Mouse (Mus musculus): Measurements from ENCODE around the gene Hsh2d. TPM values are rescaled to one million over a fixed set of nuclear protein-coding genes. Genes with fewer than 3 reads are reported as not detected.
A peak's percentile ranks its signal among the peaks of the same experiment; 100 is the strongest.

Hsh2d gene
- polyA plus RNA-seq, 1 experiment from 2014 or later = 0.30 TPM

DNA sequence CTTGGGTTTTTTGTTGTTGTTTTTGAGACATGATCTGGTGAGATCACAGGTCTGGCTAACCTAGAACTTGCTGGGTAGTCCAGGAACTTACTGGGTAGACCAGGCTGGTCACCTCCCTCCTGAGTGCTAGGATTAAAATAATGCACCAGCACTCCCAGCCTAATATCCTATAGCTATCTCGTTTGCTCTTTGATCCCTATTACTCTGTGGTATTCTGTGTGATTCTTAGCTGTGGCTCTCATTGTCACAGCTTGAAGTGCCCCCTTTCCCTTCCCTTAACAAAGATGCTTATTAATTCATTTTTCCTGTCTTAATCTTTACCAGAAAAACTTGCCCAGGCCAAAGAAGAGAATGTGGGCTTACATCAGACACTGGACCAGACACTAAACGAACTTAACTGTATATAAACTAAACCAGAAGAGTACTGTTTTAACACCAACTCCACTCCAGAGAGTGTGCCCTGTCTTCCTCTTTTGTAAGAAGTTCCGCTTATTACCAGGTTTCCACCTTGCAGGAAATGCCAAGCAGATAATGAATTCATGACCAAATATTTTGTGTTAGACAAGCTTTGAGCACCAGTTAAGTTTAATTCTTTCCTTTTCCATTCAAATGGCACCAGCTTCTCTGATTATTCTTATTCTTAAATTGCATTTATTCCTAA is 37.9 kb upstream of the Hsh2d start:
- 27% methylated on average over 3 of the region's 3 CpGs for WGBS (ENCODE audit: insufficient replicate concordance)
- no peak overlapping the region for H3K4me2 ChIP-seq (ENCODE audit: low read depth, low read length)
- H3K27ac ChIP-seq (ENCODE audit: low read length) = no peak overlapping the region
- H3K4me3 ChIP-seq (ENCODE audit: low read depth, low read length) = no peak overlapping the region
- no peaks in the 10 kb centered on the region for H3K27me3 ChIP-seq (ENCODE audit: control insufficient read depth, insufficient read depth, low read depth, low read length)
- H3K36me3 ChIP-seq (ENCODE audit: control insufficient read depth, insufficient read depth) = peaks cover 6% of the 10 kb centered on the region; the same call in 1 of the 2 replicates
- no peak overlapping the region for H3K9ac ChIP-seq (ENCODE audit: low read depth, low read length)
- H3K4me1 ChIP-seq (ENCODE audit: control insufficient read depth, low read depth, low read length) = peaks cover 3% of the 10 kb centered on the region; the same call in 1 of the 2 replicates
- no peak for ATAC-seq (ENCODE audit: low read depth)
- H3K9me3 ChIP-seq (replicated peaks; ENCODE audit: control insufficient read depth, low read length) = no peaks in the 10 kb centered on the region

DNA sequence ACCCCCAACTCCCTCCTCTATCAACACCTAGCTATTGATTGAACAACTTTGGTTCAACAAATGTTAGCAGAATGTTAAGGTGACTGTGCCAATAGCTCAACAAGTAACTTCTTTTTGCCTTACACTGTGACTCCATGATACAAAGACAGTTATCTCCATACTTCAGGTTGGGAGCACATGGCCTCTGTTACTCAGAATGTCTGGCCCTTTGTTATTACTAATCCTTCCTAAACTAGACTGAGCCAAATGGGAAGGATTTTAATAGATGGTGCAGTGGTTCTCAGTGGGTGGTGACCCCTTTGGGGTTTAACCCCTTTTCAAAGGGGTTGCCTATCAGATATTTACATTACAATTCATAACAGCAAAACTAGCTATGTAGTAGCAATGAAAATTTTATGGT is 36.1 kb upstream of the Hsh2d start:
- no peaks in the 10 kb centered on the region for H3K9me3 ChIP-seq (replicated peaks; ENCODE audit: control insufficient read depth, low read length)

DNA sequence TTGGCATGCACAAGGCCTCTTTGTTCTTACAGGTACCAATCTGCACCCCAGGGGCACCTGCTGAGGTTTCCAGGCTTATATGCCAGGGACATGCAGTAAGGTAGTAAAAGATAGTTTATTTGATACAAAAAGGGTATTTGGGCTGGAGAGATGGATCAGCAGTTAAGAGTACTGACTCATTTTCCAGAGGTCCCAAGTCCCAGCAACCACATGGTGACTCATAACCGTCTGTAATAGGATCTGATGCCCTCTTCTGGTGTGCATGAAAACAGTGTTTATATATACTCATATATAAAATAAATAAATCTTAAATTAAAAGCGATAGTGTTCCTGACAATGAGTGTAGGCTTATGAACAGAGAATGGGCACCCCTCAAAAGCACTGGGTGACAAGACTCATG is 31.3 kb upstream of the Hsh2d start:
- Histone ChIP-seq H3K36me3 (ENCODE audit: control insufficient read depth, insufficient read depth) (no peaks in the 10 kb centered on the region), H3K4me1 (ENCODE audit: control insufficient read depth, low read depth, low read length) (peaks cover 27% of the 10 kb centered on the region), H3K4me2 (ENCODE audit: low read depth, low read length) (no peak overlapping the region), H3K27ac (ENCODE audit: low read length) (no peak overlapping the region), H3K9ac (ENCODE audit: low read depth, low read length) (no peak overlapping the region), H3K9me3 (replicated peaks; ENCODE audit: control insufficient read depth, low read length) (no peaks in the 10 kb centered on the region), H3K4me3 (ENCODE audit: low read depth, low read length) (no peak overlapping the region), H3K27me3 (ENCODE audit: control insufficient read depth, insufficient read depth, low read depth, low read length) (no peaks in the 10 kb centered on the region)
- 84% methylated on average over 2 of the region's 2 CpGs for WGBS (ENCODE audit: insufficient replicate concordance)
- ATAC-seq (ENCODE audit: low read depth) = no peak

More for the DNA sequence above, 36.1 kb upstream of the Hsh2d start:
- peaks cover 4% of the 10 kb centered on the region; the same call in 1 of the 2 replicates for H3K36me3 ChIP-seq (ENCODE audit: control insufficient read depth, insufficient read depth)
- no peaks in the 10 kb centered on the region; the same call in 1 of the 2 replicates for H3K4me1 ChIP-seq (ENCODE audit: control insufficient read depth, low read depth, low read length)
- H3K4me3 ChIP-seq (ENCODE audit: low read depth, low read length) = no peak overlapping the region
- H3K9ac ChIP-seq (ENCODE audit: low read depth, low read length) = no peak overlapping the region
- no peak overlapping the region for H3K27ac ChIP-seq (ENCODE audit: low read length)
- ATAC-seq (ENCODE audit: low read depth) = no peak
- no peaks in the 10 kb centered on the region for H3K27me3 ChIP-seq (ENCODE audit: control insufficient read depth, insufficient read depth, low read depth, low read length)
- H3K4me2 ChIP-seq (ENCODE audit: low read depth, low read length) = no peak overlapping the region

DNA sequence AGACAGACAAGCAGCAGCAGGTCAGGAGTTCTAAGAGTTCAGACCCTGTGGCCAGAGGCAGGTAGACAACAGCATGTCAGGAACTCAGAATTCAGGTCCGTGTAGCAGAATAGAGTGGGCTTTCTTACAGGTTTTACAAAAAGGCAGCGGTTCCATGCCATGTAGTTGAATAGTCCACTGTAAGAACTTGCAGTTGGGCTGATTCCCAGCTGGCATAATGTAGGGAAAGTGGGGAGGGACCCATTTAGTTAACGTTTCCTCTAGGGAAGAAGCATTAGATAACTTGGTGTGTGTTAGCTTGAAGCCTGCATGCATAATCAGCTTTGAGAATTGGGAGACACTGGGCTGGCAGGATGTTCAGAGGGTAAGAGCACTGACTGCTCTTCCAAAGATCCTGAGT is 30.7 kb upstream of the Hsh2d start:
- Histone ChIP-seq H3K4me1 (ENCODE audit: control insufficient read depth, low read depth, low read length) (peaks cover 27% of the 10 kb centered on the region), H3K27me3 (ENCODE audit: control insufficient read depth, insufficient read depth, low read depth, low read length) (no peaks in the 10 kb centered on the region), H3K4me3 (ENCODE audit: low read depth, low read length) (no peak overlapping the region), H3K36me3 (ENCODE audit: control insufficient read depth, insufficient read depth) (no peaks in the 10 kb centered on the region), H3K9me3 (replicated peaks; ENCODE audit: control insufficient read depth, low read length) (no peaks in the 10 kb centered on the region), H3K4me2 (ENCODE audit: low read depth, low read length) (no peak overlapping the region), H3K9ac (ENCODE audit: low read depth, low read length) (no peak overlapping the region), H3K27ac (ENCODE audit: low read length) (no peak overlapping the region)
- ATAC-seq (ENCODE audit: low read depth) = no peak
- 75% methylated on average over 3 of the region's 3 CpGs for WGBS (ENCODE audit: insufficient replicate concordance)

DNA sequence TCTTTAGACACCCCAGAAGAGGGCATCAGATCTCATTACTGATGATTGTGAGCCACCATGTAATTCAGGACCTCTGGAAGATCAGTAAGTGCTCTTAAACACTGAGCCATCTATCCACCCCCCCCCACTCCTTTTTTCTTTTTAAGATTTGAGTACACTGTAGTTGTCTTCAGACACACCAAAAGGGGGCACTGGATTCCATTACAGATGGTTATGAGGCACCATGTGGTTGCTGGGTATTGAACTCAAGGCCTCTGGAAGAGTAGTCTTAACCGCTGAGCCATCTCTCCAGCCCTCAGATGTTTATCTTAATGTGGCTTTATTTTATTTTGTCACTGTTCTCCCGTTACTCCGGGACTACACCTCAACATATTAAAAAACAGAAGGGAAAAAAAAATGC is 29.4 kb upstream of the Hsh2d start:
- no peaks in the 10 kb centered on the region; the same call in 1 of the 2 replicates for H3K36me3 ChIP-seq (ENCODE audit: control insufficient read depth, insufficient read depth)
- H3K9me3 ChIP-seq (replicated peaks; ENCODE audit: control insufficient read depth, low read length) = no peaks in the 10 kb centered on the region
- peak overlapping the region; percentile 96 for H3K4me2 ChIP-seq (ENCODE audit: low read depth, low read length)
- H3K27me3 ChIP-seq (ENCODE audit: control insufficient read depth, insufficient read depth, low read depth, low read length) = no peaks in the 10 kb centered on the region
- WGBS (ENCODE audit: insufficient replicate concordance) = 27% methylated on average over 3 of the region's 3 CpGs
- ATAC-seq (ENCODE audit: low read depth) = no peak
- peaks cover 27% of the 10 kb centered on the region for H3K4me1 ChIP-seq (ENCODE audit: control insufficient read depth, low read depth, low read length)
- H3K9ac ChIP-seq (ENCODE audit: low read depth, low read length) = peak overlapping the region; percentile 71
- peak overlapping the region; percentile 93 for H3K27ac ChIP-seq (ENCODE audit: low read length)
- H3K4me3 ChIP-seq (ENCODE audit: low read depth, low read length) = peak overlapping the region; percentile 72

DNA sequence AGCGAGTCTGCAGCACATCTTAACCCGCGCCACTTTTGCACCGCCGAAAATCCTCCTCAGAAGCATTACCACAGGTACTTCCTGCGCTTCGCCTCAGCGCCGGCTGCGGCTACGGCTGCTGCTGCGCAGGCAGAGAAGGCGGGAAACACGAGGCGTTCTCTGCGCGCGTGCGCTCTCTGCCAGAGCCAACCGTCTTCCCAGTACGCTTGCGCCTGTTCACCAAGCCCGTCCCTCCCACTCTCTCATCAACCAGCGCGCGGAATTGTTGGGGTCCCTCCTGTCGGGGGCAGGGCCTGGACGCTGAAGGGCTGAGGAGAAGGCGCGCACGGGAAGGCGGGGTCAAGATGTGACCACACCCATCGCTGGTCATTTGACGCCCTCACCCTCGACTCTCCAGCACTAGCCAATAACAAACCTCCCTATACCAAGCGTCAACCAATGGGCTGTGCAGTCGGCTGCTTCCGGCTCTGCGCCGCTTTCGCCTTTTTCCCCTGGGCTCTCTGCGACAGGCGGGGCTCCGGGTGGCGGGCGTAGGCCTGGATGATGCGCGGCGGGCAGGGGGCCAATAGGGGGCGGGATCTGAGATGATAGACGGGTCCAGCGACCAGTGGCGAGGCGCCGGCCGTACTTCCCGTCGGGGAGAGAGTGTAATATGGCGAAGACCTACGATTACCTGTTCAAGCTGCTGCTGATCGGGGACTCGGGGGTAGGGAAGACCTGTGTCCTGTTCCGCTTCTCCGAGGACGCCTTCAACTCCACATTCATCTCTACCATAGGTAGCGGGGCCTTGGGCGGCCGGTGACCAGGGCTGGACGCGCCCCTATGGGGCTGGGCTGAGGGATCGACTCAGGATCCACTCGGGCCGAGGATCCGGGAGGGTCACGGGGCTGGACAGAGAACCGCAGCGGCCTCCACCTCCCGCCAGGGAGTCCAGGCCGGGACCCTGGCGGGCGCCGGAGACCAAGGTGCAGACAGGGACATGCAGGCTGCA is 28.4 kb upstream of the Hsh2d start, which contains the start of gene Rab8a:
TSS of gene Rab8a (plus strand) at position 494 of the 991 bp plus-strand sequence.
- peak within 1 kb of the TSS; percentile 96 for H3K4me2 ChIP-seq (ENCODE audit: low read depth, low read length)
- H3K9ac ChIP-seq (ENCODE audit: low read depth, low read length) = peak within 1 kb of the TSS; percentile 98
- H3K4me3 ChIP-seq (ENCODE audit: low read depth, low read length) = peak within 1 kb of the TSS; percentile 93
- peak within 1 kb of the TSS; percentile 93 for H3K27ac ChIP-seq (ENCODE audit: low read length)
- ATAC-seq (ENCODE audit: low read depth) = peak; percentile 95
- WGBS (ENCODE audit: insufficient replicate concordance) = 0% methylated on average over 82 of the region's 82 CpGs
- H3K4me1 ChIP-seq (ENCODE audit: control insufficient read depth, low read depth, low read length) = peaks cover 27% of the 10 kb centered on the region
- no peaks in the 10 kb centered on the region; the same call in 1 of the 2 replicates for H3K36me3 ChIP-seq (ENCODE audit: control insufficient read depth, insufficient read depth)
- H3K9me3 ChIP-seq (replicated peaks; ENCODE audit: control insufficient read depth, low read length) = no peaks in the 10 kb centered on the region
- no peaks in the 10 kb centered on the region for H3K27me3 ChIP-seq (ENCODE audit: control insufficient read depth, insufficient read depth, low read depth, low read length)

DNA sequence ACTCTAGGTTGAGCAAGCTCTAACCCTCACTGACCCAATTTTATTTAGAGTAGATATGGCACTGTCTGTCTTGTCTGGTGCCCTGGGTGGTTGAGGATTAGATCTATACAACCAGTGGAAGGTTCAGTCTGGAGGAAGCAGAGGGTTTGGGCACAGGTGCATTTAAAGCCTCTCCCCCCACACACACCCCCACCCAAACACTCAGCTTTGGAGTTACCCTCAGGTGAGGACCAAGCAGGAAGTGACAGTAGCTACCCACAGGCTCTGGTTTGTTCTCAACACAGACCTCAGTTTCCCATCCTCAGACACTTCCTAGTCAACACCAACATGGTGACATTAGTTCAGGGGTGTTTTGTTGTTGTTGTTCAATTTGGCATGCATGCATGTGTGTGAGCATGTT is 26.6 kb upstream of the Hsh2d start:
- peaks cover 27% of the 10 kb centered on the region for H3K4me1 ChIP-seq (ENCODE audit: control insufficient read depth, low read depth, low read length)
- H3K4me2 ChIP-seq (ENCODE audit: low read depth, low read length) = peak overlapping the region; percentile 70; the same call in 1 of the 2 replicates
- no peak overlapping the region for H3K9ac ChIP-seq (ENCODE audit: low read depth, low read length)
- no peak for ATAC-seq (ENCODE audit: low read depth)
- no peaks in the 10 kb centered on the region; the same call in 1 of the 2 replicates for H3K36me3 ChIP-seq (ENCODE audit: control insufficient read depth, insufficient read depth)
- no peak overlapping the region for H3K27ac ChIP-seq (ENCODE audit: low read length)
- H3K4me3 ChIP-seq (ENCODE audit: low read depth, low read length) = peak overlapping the region; percentile 93
- no peaks in the 10 kb centered on the region for H3K27me3 ChIP-seq (ENCODE audit: control insufficient read depth, insufficient read depth, low read depth, low read length)
- H3K9me3 ChIP-seq (replicated peaks; ENCODE audit: control insufficient read depth, low read length) = no peaks in the 10 kb centered on the region

DNA sequence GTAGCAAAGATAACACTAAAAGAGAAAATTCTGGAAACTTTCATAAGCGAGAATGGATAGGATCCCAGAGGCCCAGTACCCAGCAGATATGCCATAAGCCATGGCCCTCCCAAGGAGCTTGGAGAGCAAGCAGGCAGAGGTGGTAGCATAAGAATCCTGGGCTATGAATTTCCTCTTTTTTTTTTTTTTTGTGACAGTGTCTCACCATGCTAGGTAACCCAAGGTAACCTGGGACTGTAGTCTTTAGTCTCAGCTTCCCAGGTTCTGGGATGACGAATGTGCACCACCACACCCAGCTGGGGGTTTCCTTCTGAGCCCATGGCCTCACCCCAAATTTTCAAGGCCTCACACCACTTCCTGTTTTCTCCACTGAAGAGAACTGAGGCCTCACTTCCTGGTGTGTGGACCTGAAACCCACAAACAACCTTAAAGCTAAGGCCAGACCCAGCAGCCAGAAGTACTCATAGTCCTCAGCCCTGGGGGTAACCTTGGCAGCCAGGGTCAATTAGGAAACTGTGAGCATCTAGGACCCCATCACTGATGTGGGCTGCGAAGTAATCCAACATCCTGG is 20.3 kb upstream of the Hsh2d start:
- Histone ChIP-seq H3K9ac (ENCODE audit: low read depth, low read length) (no peak overlapping the region), H3K4me2 (ENCODE audit: low read depth, low read length) (no peak overlapping the region), H3K9me3 (replicated peaks; ENCODE audit: control insufficient read depth, low read length) (no peaks in the 10 kb centered on the region), H3K36me3 (ENCODE audit: control insufficient read depth, insufficient read depth) (peaks cover 48% of the 10 kb centered on the region), H3K27ac (ENCODE audit: low read length) (peak overlapping the region; percentile 73), H3K4me1 (ENCODE audit: control insufficient read depth, low read depth, low read length) (peaks cover 11% of the 10 kb centered on the region), H3K4me3 (ENCODE audit: low read depth, low read length) (no peak overlapping the region), H3K27me3 (ENCODE audit: control insufficient read depth, insufficient read depth, low read depth, low read length) (no peaks in the 10 kb centered on the region)
- WGBS (ENCODE audit: insufficient replicate concordance) = 58% methylated on average over 3 of the region's 3 CpGs
- peak; percentile 10; the same call in 1 of the 2 replicates for ATAC-seq (ENCODE audit: low read depth)
